Mouse (Mus musculus) ovary, postnatal 14 days (tissue): ENCODE measurements around the gene Tns3.

Experiments used
- DNase-seq: peaks from one replicate; pipeline ENCODE4 v3.0.0; 2022; ENCODE audit warnings: low spot score

Gene Tns3

GRCm38 (mm10) chr11:8469537-8469936 lies 194.8 kb downstream of the Tns3 start:
- DNase-seq, result no peak

GRCm38 (mm10) chr11:8468161-8469091 lies 195.9 kb downstream of the Tns3 start:
- DNase-seq, result peak; percentile 50

GRCm38 (mm10) chr11:8467403-8468160 lies 196.8 kb downstream of the Tns3 start:
- no peak for DNase-seq

GRCm38 (mm10) chr11:8463866-8464265 lies 200.5 kb downstream of the Tns3 start:
- no peak for DNase-seq

- no peak for DNase-seq
These were observed 201.4 kb downstream of the Tns3 start for GRCm38 (mm10) chr11:8462827-8463405.

- no peak for DNase-seq
These were observed 203.5 kb downstream of the Tns3 start for GRCm38 (mm10) chr11:8460835-8461234.

GRCm38 (mm10) chr11:8457951-8458350 lies 206.4 kb downstream of the Tns3 start:
- no peak for DNase-seq

- no peak for DNase-seq
These were observed 207.6 kb downstream of the Tns3 start for GRCm38 (mm10) chr11:8456586-8457285.

GRCm38 (mm10) chr11:8455650-8456049 lies 208.7 kb downstream of the Tns3 start:
- DNase-seq, result no peak

- DNase-seq, result no peak
These were observed 211.1 kb downstream of the Tns3 start for GRCm38 (mm10) chr11:8453252-8453651.

GRCm38 (mm10) chr11:8451597-8452201 lies 212.6 kb downstream of the Tns3 start:
- no peak for DNase-seq

GRCm38 (mm10) chr11:8450540-8450939 lies 213.8 kb downstream of the Tns3 start:
- DNase-seq, result no peak

- DNase-seq, result peak; percentile 61
These were observed 218.4 kb downstream of the Tns3 start for GRCm38 (mm10) chr11:8445915-8446356.

- DNase-seq, result no peak
These were observed 219.4 kb downstream of the Tns3 start for GRCm38 (mm10) chr11:8444759-8445422.

- no peak for DNase-seq
These were observed 220.6 kb downstream of the Tns3 start for GRCm38 (mm10) chr11:8443539-8444292.

- no peak for DNase-seq
These were observed 223.6 kb downstream of the Tns3 start for GRCm38 (mm10) chr11:8440706-8441105.

GRCm38 (mm10) chr11:8440221-8440620 lies 224.1 kb downstream of the Tns3 start:
- DNase-seq, result no peak

- no peak for DNase-seq
These were observed 225.3 kb downstream of the Tns3 start for GRCm38 (mm10) chr11:8439035-8439434.

GRCm38 (mm10) chr11:8438269-8438668 lies 226.1 kb downstream of the Tns3 start:
- DNase-seq, result no peak

- no peak for DNase-seq
These were observed 229.2 kb downstream of the Tns3 start for GRCm38 (mm10) chr11:8435101-8435500.
